Mouse (Mus musculus): ENCODE results near the gene Itgav.

The Itgav gene

GRCm38 (mm10) chr2:83814009-83814408 is 89.8 kb downstream of the Itgav start:
- no peak for DNase-seq (ENCODE audit: low spot score)

- DNase-seq (ENCODE audit: low spot score): no peak
Measured at GRCm38 (mm10) chr2:83816147-83816546, 92.0 kb downstream of the Itgav start.

DNA sequence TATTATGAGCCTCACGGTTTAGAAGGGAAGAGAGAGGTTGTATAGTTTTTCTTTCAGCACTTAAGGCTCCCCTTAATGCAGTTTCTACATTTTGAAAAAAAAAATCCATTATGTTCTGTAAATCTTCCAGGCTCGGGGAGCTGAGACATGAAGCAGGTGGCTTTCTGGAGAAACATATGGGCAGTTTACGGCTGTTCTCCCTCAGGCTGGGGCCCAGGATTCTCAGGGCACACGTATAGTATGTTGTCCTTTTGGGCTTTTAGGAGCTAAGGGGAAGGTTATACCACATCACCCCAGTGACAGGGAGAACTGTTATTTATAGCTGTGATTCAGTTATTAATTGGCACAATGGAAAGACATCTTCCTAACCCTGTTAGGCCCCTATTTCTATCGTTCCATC is 101.0 kb downstream of the Itgav start:
- DNase-seq (ENCODE audit: low spot score): no peak

- no peak for DNase-seq (ENCODE audit: low spot score)
Measured at GRCm38 (mm10) chr2:83828895-83829539, 104.8 kb downstream of the Itgav start.

DNA sequence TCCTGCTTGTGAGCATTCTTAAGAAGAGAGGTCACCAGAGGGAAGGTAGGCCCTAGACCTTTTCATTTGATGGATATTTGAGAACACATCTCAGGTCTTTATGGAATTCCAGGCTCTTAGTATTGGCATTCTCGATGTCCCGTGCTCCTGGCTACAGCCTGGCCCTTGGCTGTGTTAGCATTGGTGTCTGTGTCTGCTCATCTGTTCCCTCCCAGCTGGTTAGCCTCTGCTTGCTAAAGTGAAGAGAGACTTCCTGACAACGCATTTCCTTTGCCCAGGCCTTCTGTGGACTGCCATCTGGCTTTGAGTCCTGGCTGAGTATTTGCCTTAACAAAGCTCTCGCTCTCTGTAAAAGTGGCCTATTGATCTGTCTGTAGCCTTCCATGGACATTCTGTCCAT is 108.7 kb downstream of the Itgav start:
- no peak for DNase-seq (ENCODE audit: low spot score)

- DNase-seq (ENCODE audit: low spot score): no peak
Measured at GRCm38 (mm10) chr2:83835313-83836070, 111.3 kb downstream of the Itgav start.

GRCm38 (mm10) chr2:83848495-83848894 is 124.3 kb downstream of the Itgav start:
- DNase-seq (ENCODE audit: low spot score): no peak

- DNase-seq (ENCODE audit: low spot score): no peak
Measured at GRCm38 (mm10) chr2:83853423-83853822, 129.2 kb downstream of the Itgav start.

- DNase-seq (ENCODE audit: low spot score): no peak
Measured at GRCm38 (mm10) chr2:83856236-83856635, 132.0 kb downstream of the Itgav start.

Measured in yolk sac, embryonic 10.5 days (tissue).